Mouse (Mus musculus) Patski (cell line): ENCODE data around the gene Prdm1. TPM values are rescaled to one million over a fixed set of nuclear protein-coding genes. Genes with fewer than 3 reads are reported as not detected.

ENCODE experiments used
- ATAC-seq: fragments of 100-300 bp; one replicate; pipeline ENCODE4 v1.8.0; 2021
- CTCF ChIA-PET: fragments of 350-600 bp; sonication (Branson Sonifier 250); formaldehyde crosslinking; loops from one replicate; lab custom pipeline; 2022; ENCODE audit warnings: inconsistent platforms; lab: Charles Lee
- POLR2A ChIA-PET: fragments of 350-600 bp; sonication (Branson Sonifier 250); formaldehyde crosslinking; loops from one replicate; lab custom pipeline; 2022; ENCODE audit warnings: antibody characterized with exemption, inconsistent platforms; lab: Charles Lee
- DNase-seq: peaks from one replicate; pipeline ENCODE4 v3.0.0-alpha.2; 2011; ENCODE audit warnings: low read depth, low spot score
- H3K27me3 ChIP-seq: fragments of 371-371 bp; one replicate; pipeline ENCODE4 v1.5.1; 2021
- CTCF ChIP-seq: fragments of 100-300 bp; IDR thresholded peaks from one replicate; pipeline ENCODE4 v1.5.1; 2021
- in situ Hi-C: fragments of 300-500 bp; cut with MboI; formaldehyde crosslinking; loops from 3 replicates; pipeline ENCODE4 v1.11.1; 2018; ENCODE audit warnings: low pct_unique_long_range_greater_than_20kb, mixed read lengths
- polyA plus RNA-seq: library from polyadenylated mRNA; unstranded; gene quantifications from one replicate; pipeline ENCODE4 v1.2.3, GENCODE M21; 2021

Prdm1 gene
- polyA plus RNA-seq, 1 experiment from 2014 or later, result 0.30 TPM

DNA sequence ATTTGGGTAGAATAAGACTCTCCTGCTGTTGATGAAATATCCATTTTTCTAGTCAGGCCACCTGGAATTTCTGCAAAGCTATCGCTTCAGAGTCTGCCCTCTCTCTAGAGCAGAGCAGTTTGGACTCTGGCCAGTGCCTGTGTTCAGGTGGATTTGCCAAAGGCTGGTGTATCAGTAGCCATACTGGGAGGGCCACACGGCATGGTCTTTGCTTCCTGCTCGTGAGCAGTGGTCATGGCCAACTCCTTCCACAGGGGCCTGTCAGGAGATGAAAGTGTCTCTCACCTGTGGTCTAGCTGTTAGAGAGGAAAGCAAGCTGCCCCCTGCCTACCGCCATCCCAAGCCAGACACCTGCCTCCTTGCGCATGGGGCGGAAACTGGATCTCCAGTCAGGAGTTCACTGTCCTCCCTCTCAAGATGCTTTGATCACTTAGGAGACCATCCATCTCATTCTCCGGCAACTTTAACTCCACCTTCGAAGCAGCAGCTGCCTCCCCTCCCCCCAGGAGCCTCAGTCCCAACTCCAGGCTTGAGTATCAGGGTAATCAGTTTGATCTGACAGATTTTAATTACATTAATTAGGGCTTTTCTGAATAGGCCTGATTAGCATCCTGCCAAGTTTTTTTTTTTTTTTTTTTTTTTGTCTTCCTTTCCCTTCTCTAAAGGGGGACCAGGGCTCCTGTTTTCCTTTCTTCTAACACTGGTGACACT, 35.3 kb downstream of the Prdm1 start:
- ChIA-PET CTCF (interaction anchor here (2.4 kb wide), 1 partner anchor 12 kb away, joined by 9 read pairs; no protein-coding TSS in a partner anchor), POLR2A (interaction anchor here (0.5 kb wide), 1 partner anchor 140 kb away, joined by 4 read pairs; no protein-coding TSS in a partner anchor)
- DNase-seq, result no peak
- no peak for ATAC-seq
- TF ChIP-seq CTCF, result no peak
- H3K27me3 ChIP-seq, result peaks cover 28% of the 10 kb centered on the region
- in situ Hi-C loops, result no loop called here

DNA sequence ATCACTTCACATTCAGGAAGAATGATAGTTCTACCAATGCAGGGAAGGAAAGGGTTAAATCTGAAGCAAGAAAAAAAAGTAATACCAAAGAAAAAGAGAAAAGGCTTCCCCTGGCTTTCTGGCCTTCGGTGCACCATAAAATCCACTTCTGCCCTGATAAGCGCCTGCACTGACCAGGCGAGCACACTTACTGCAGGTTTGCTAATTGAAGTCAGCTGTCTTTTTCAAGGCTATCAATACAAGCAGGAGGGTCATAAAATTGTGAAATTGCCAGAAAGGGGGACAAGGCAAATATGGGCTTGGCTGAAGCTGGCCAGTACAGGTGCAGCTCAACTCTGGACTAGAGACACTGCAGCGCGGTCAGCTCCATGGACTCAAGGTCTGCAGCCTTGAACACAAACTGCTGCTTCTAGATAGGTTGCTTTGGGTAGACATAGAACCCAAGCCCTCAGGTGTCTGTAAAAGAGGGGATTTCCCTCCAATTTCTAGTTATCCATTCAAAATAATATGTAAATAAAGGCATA, 37.3 kb downstream of the Prdm1 start:
- no peak for TF ChIP-seq CTCF
- CTCF ChIA-PET, result interaction anchor here (1.1 to 2.4 kb wide), 2 partner anchors 10 to 13 kb away, joined by 3 to 9 read pairs; no protein-coding TSS in a partner anchor
- ATAC-seq (no peak), DNase-seq (no peak)
- peaks cover 18% of the 10 kb centered on the region for H3K27me3 ChIP-seq
- POLR2A ChIA-PET, result interaction anchor here (0.5 kb wide), 1 partner anchor 446 kb away, joined by 3 read pairs; no protein-coding TSS in a partner anchor
- in situ Hi-C loops, result no loop called here

DNA sequence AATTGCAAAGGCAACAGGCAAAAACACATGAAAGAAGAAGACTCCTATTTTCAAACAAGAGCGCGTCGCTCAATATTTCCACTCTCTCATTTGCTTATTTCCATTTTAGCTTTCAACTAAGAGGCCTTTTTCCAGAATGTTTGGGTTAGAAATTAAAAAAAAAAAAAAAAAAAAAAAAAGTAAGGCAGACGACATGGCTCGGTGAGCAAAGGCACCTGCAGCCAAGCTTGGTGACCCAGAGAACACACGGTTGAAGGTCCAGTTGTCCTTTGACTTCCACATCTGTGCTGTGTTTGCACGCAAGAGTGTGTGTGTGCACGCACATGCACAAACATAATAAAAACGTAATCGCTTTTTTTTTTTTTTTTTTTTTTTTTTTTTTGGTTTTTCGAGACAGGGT, 41.2 kb downstream of the Prdm1 start:
- POLR2A ChIA-PET, result no interaction called here
- CTCF ChIA-PET, result no interaction called here
- ATAC-seq, result no peak
- in situ Hi-C loops, result no loop called here
- no peak for TF ChIP-seq CTCF
- H3K27me3 ChIP-seq, result peaks cover 15% of the 10 kb centered on the region
- no peak for DNase-seq

DNA sequence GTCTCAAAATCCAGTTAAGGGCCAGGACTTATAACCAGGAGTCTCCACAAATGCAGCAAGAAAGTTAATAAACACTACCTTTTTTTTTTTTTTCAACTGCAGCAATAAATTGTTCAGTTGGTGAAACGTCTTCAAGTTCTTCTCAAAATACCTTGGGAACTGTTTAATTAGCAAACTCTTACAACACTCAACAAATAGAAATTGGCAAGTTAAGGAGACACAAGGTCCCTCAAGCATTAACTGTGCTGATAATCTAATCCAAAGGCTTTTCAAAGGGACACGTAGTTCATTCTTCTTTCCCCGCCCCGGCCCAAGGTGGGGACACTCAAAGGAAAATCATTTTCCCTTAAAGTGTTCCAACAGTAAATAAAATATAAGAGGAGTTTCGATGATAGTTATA, 44.2 kb downstream of the Prdm1 start:
- in situ Hi-C loops, result no loop called here
- peaks cover 21% of the 10 kb centered on the region for H3K27me3 ChIP-seq
- no peak for TF ChIP-seq CTCF
- POLR2A ChIA-PET, result no interaction called here
- DNase-seq (no peak), ATAC-seq (no peak)
- CTCF ChIA-PET, result interaction anchor here (1.3 kb wide), 1 partner anchor 26 kb away, joined by 4 read pairs; no protein-coding TSS in a partner anchor

DNA sequence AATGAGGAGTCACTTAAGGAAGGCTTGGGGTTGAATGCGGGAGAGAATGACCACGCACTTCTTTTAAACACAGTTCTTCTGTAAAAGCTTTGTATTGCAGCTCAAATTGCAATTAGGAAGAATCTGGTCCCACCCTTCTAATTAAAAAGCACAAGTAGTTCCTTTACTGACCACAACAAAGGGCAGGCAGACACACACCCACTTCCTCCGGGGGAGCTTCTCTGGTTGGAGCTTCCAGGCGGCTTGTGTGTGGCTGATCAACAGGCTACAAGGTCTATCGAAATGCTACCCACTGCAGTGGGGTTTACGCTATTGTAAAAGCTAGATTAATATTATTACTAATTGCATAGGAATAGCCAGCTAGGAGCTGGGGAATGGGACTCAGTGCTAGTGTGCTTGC, 45.2 kb downstream of the Prdm1 start:
- ATAC-seq (no peak), DNase-seq (no peak)
- peaks cover 25% of the 10 kb centered on the region for H3K27me3 ChIP-seq
- POLR2A ChIA-PET, result no interaction called here
- CTCF ChIA-PET, result interaction anchor here (1.3 kb wide), 1 partner anchor 27 kb away, joined by 4 read pairs; no protein-coding TSS in a partner anchor
- TF ChIP-seq CTCF, result no peak
- in situ Hi-C loops, result no loop called here

DNA sequence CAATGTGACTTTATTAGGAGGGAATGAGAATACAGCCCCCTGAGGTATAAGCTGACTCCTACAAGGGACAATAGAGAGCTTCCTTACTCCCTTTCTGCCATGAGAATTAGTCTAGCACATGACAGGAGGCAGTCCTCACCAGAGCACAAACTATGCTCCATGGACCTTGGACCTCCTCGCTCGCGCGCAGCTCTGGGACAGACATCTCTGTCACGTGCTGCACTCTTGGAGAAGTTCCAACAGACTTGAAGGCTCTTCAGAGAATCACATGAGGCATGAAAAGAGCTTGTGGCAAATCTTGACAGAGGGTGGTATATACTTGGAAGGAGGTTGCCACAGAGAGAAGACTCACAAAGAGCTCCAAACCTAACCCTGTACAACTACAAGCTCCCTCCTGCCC, 46.9 kb downstream of the Prdm1 start:
- CTCF ChIA-PET, result interaction anchor here (2.1 kb wide), 1 partner anchor 10 kb away, joined by 9 read pairs; no protein-coding TSS in a partner anchor
- H3K27me3 ChIP-seq, result peaks cover 18% of the 10 kb centered on the region
- DNase-seq (no peak), ATAC-seq (no peak)
- TF ChIP-seq CTCF, result no peak
- POLR2A ChIA-PET, result no interaction called here
- in situ Hi-C loops, result no loop called here

DNA sequence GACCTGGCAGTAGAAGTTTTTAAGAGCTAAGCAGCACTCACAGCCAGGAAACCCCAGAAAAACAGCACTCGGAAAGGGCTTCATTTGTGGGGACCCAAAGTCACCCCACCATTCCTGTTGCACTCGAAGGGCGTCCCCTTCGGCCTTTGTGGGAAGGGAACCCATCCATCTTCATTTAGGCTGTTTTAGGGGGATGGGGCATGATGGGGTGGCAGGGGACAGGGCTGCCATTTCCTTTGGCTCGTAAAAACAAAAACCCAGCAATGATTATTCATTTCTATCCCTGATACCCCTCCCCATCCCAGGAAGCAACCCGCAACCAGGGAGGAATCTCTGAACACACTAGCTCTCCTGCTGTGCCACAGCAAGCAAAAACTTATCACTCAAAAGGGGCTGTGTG, 49.0 kb downstream of the Prdm1 start:
- in situ Hi-C loops, result no loop called here
- no peak for TF ChIP-seq CTCF
- DNase-seq (no peak), ATAC-seq (no peak)
- CTCF ChIA-PET, result interaction anchor here (1.3 kb wide), 1 partner anchor 13 kb away, joined by 3 read pairs; no protein-coding TSS in a partner anchor
- H3K27me3 ChIP-seq, result peaks cover 15% of the 10 kb centered on the region
- POLR2A ChIA-PET, result no interaction called here

DNA sequence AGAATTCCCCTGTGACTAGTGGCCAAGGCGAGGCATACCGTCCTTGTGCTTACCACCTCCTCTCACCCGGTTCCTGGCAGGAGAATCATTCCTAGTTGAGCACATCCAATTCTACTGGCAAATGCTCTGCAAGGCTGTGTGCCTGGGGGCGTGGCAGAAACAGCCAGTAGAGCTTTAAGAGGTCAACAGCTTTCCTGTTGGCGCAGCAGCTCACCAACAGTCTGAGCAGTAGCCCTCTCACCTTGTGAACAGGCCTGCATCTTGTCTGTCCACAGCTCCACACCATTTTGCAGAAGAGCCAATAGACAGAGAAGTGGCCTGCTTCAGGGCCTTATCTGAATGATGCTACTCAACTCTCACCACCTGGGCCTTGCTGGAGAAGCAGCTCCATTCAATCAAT, 50.2 kb downstream of the Prdm1 start:
- in situ Hi-C loops, result no loop called here
- peaks cover 11% of the 10 kb centered on the region for H3K27me3 ChIP-seq
- TF ChIP-seq CTCF, result no peak
- DNase-seq, result no peak
- ChIA-PET CTCF (interaction anchor here (1.1 to 1.3 kb wide), 3 partner anchors 13 to 17 kb away, joined by 3 read pairs; no protein-coding TSS in a partner anchor), POLR2A (no interaction called here)
- no peak for ATAC-seq

DNA sequence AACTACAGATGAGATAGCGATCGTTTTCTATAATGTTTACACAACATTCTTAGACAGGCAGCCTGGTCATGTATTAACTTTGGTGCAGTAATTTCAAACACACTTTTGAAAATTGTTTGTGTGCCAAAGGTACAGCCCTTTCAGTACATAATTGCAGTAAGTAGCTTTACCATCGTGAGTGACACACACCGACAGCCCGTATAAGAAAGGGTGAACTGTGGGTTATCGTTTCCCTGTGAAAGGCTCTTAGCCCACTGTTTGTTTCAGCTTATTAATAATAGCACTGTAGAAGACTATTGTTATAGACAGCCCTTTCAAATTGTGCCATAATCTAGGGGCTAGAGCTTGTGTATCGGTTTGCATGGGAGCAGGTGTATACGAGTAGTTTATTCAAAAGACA, 51.1 kb downstream of the Prdm1 start:
- ChIA-PET POLR2A (no interaction called here), CTCF (interaction anchor here (1.1 to 1.3 kb wide), 2 partner anchors 14 to 16 kb away, joined by 3 read pairs; no protein-coding TSS in a partner anchor)
- peaks cover 13% of the 10 kb centered on the region for H3K27me3 ChIP-seq
- in situ Hi-C loops, result no loop called here
- no peak for ATAC-seq
- no peak for TF ChIP-seq CTCF
- no peak for DNase-seq

DNA sequence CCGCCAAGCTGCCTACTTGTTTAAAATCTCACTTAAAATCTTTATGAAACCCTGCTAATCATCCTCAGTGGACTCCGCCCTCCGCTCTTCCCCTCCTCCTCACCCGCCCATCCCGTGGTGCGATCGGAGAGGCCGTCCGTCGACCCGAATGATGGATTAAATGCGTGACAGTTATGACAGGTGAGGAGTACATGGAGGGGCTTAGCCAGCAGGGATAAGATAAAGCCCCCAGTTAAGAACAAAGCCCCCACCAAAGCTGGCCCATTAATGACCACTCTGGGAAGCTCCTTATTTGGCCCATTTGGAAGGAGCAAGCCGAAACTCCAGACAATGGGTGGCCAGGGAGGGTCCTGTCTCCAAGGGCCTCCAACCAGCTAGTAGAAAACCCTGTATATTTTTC, 51.8 kb downstream of the Prdm1 start:
- peaks cover 13% of the 10 kb centered on the region for H3K27me3 ChIP-seq
- ChIA-PET POLR2A (no interaction called here), CTCF (no interaction called here)
- TF ChIP-seq CTCF, result no peak
- in situ Hi-C loops, result no loop called here
- ATAC-seq (no peak), DNase-seq (no peak)

DNA sequence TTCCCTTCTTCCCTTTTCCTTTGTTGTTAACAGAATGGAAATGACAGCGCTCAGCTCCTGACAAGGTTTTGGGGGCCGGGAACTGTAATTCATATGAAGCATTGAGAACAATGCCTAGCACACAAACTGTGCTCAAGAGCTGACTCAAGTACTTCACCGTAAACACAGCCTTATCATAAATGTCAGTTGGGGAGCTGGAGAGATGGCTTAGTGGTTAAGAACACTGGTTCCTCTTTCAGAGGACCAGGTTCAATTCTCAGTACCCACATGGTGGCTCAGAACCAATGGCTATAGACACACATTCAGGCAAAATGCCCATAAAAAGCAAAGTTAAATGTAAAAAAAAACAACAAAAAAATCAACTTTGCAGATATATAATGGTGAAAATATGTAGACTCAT, 52.9 kb downstream of the Prdm1 start:
- POLR2A ChIA-PET, result interaction anchor here (1.5 kb wide), 1 partner anchor 10 kb away, joined by 5 read pairs; no protein-coding TSS in a partner anchor
- no peak for ATAC-seq
- TF ChIP-seq CTCF, result no peak
- in situ Hi-C loops, result no loop called here
- no peak for DNase-seq
- CTCF ChIA-PET, result interaction anchor here (1.2 kb wide), 1 partner anchor 50 kb away, joined by 3 read pairs; no protein-coding TSS in a partner anchor
- H3K27me3 ChIP-seq, result peaks cover 11% of the 10 kb centered on the region
